Mouse (Mus musculus): ENCODE measurements at regions not wholly inside any gene's neighbourhood (a gene's known extent, or its start where the extent isn't known, plus 50 kb on each side); places are given as distances from the start of the nearest gene placed in this dataset.
"Not testable (repeated sequence)": the region's sequence is repeated elsewhere in the genome, so short reads cannot be mapped to it uniquely, and the experiment has no call there.

DNA sequence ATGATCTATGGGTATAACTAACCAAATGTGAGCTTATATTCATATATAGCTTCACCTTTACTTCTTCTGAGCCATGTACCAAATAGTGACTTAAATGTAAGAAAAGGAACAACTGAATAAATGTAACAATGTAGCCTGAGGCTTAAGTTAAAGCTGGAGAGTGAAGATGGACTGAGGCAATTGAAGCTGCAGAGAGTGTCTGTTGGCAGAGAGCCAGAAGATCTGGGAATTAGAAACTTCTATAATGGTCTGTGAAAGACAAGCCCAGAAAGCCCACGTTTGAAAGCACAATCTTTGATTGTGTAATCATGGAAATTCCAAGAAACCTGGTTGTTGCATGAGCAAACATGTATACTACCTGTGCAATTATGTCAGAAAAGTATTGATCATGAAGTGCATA, 1078.0 kb upstream of the Sel1l start:
- no peak for TF ChIP-seq POLR2A (IDR thresholded peaks at IDR 0.05; ENCODE audit: low read depth, low read length)
- TF ChIP-seq CTCF (IDR thresholded peaks at IDR 0.05; ENCODE audit: extremely low read depth, insufficient read length, insufficient replicate concordance, low read depth, low read length), result no peak
- no peaks in the 10 kb centered on the region for H3K4me1 ChIP-seq (ENCODE audit: control insufficient read depth, insufficient read depth, insufficient read length, low read length)
- H3K27ac ChIP-seq (ENCODE audit: insufficient read depth, low read depth, low read length), result no peak overlapping the region
- no peaks in the 10 kb centered on the region for H3K36me3 ChIP-seq (ENCODE audit: control insufficient read depth, insufficient read depth, low read length)
- H3K4me3 ChIP-seq (ENCODE audit: low read depth, low read length), result no peak overlapping the region
- WGBS, result 7% methylated on average over 1 of the region's 1 CpGs
- H3K27me3 ChIP-seq (ENCODE audit: control insufficient read depth, insufficient read depth, low read length), result no peaks in the 10 kb centered on the region

DNA sequence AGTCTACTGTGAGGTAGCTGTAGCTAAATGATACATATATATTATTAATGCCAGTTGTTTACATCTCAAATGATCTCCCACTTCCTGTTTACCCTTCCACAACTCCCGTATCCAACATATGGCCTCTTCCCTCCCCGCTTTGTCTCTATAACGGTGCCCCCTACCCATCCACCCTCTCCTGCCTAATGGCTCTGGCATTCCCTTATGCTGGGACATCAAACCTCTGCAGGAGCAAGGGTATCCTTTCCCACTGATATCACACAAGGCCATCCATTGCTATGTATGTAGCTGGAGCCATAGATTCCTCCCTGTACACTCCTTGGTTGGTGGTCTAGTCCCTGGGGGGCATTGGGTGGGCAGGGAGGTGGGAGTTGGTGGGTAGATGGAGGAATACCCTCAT, 1071.0 kb upstream of the Sel1l start:
- TF ChIP-seq POLR2A (IDR thresholded peaks at IDR 0.05; ENCODE audit: low read depth, low read length), result no peak
- TF ChIP-seq CTCF (IDR thresholded peaks at IDR 0.05; ENCODE audit: extremely low read depth, insufficient read length, insufficient replicate concordance, low read depth, low read length), result no peak
- Histone ChIP-seq H3K36me3 (ENCODE audit: control insufficient read depth, insufficient read depth, low read length) (no peaks in the 10 kb centered on the region), H3K4me1 (ENCODE audit: control insufficient read depth, insufficient read depth, insufficient read length, low read length) (no peaks in the 10 kb centered on the region), H3K27ac (ENCODE audit: insufficient read depth, low read depth, low read length) (no peak overlapping the region), H3K27me3 (ENCODE audit: control insufficient read depth, insufficient read depth, low read length) (no peaks in the 10 kb centered on the region), H3K4me3 (ENCODE audit: low read depth, low read length) (no peak overlapping the region)
- 75% methylated on average over 3 of the region's 3 CpGs for WGBS

DNA sequence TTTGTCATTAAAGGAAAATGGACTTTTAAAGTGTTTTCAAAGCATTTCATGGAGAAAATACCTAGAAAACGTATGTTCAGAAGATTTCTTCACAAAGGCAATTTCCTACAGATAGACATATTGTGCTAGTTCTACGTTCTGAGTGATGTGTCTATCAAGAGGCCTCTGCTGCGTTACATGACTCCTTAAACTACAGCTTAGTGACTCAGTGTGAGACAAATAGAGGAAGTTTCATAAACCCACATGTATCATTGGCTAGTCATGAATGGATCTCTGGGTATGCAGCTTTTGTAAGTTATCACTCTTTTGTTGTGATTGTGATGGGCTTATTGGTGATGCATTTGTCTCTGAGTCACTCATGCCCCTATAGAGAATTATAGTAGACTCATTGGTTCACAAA, 1067.3 kb upstream of the Sel1l start:
- TF ChIP-seq POLR2A (IDR thresholded peaks at IDR 0.05; ENCODE audit: low read depth, low read length) (no peak), CTCF (IDR thresholded peaks at IDR 0.05; ENCODE audit: extremely low read depth, insufficient read length, insufficient replicate concordance, low read depth, low read length) (no peak)
- H3K27me3 ChIP-seq (ENCODE audit: control insufficient read depth, insufficient read depth, low read length), result no peaks in the 10 kb centered on the region
- no peak overlapping the region for H3K27ac ChIP-seq (ENCODE audit: insufficient read depth, low read depth, low read length)
- no peaks in the 10 kb centered on the region for H3K4me1 ChIP-seq (ENCODE audit: control insufficient read depth, insufficient read depth, insufficient read length, low read length)
- no peaks in the 10 kb centered on the region for H3K36me3 ChIP-seq (ENCODE audit: control insufficient read depth, insufficient read depth, low read length)
- WGBS, result 71% methylated on average over 3 of the region's 3 CpGs
- H3K4me3 ChIP-seq (ENCODE audit: low read depth, low read length), result no peak overlapping the region

DNA sequence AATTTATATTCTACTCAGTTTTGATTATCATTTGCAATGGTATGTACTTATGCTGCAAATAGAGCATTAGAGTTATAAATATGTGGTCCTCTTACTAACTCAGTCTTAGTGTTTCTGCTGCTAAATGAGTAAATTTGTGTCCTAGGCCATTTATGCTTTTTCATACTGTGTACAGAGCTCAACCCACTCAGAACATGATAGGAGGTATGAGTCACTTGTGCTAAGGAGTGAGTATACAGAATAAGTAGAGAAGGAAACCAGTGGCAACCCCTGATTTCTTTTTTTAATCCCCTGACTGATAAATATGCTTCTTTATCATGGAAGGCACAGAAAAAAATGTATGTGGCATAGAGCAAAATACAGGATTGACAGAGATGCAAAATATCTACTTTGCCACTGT, 1066.8 kb upstream of the Sel1l start:
- H3K36me3 ChIP-seq (ENCODE audit: control insufficient read depth, insufficient read depth, low read length), result no peaks in the 10 kb centered on the region
- no peak overlapping the region for H3K27ac ChIP-seq (ENCODE audit: insufficient read depth, low read depth, low read length)
- no peak overlapping the region for H3K4me3 ChIP-seq (ENCODE audit: low read depth, low read length)
- no peaks in the 10 kb centered on the region for H3K27me3 ChIP-seq (ENCODE audit: control insufficient read depth, insufficient read depth, low read length)
- H3K4me1 ChIP-seq (ENCODE audit: control insufficient read depth, insufficient read depth, insufficient read length, low read length), result no peaks in the 10 kb centered on the region
- TF ChIP-seq POLR2A (IDR thresholded peaks at IDR 0.05; ENCODE audit: low read depth, low read length) (no peak), CTCF (IDR thresholded peaks at IDR 0.05; ENCODE audit: extremely low read depth, insufficient read length, insufficient replicate concordance, low read depth, low read length) (no peak)

DNA sequence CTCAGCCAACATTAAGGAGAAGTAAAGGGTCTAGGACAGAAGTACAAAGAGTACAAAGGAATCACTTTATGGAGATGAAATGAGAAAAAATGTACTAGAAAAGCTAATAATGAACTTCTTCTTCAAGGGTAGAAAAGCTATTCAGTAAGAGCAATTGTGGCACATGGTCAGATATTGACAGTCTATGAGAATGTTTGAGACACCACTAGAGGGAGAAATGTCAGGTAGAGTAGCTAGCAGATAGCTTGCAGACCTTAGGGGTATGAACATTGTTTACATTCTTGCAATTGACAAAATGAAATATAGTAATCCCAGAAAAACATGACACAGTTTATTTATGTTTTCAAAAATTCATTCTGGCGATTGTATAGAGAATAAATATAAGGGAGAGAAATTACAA, 1066.2 kb upstream of the Sel1l start:
- Histone ChIP-seq H3K36me3 (ENCODE audit: control insufficient read depth, insufficient read depth, low read length) (no peaks in the 10 kb centered on the region), H3K4me1 (ENCODE audit: control insufficient read depth, insufficient read depth, insufficient read length, low read length) (no peaks in the 10 kb centered on the region), H3K4me3 (ENCODE audit: low read depth, low read length) (no peak overlapping the region), H3K27me3 (ENCODE audit: control insufficient read depth, insufficient read depth, low read length) (no peaks in the 10 kb centered on the region), H3K27ac (ENCODE audit: insufficient read depth, low read depth, low read length) (no peak overlapping the region)
- TF ChIP-seq POLR2A (IDR thresholded peaks at IDR 0.05; ENCODE audit: low read depth, low read length) (no peak), CTCF (IDR thresholded peaks at IDR 0.05; ENCODE audit: extremely low read depth, insufficient read length, insufficient replicate concordance, low read depth, low read length) (no peak)
- WGBS, result 69% methylated on average over 1 of the region's 1 CpGs

DNA sequence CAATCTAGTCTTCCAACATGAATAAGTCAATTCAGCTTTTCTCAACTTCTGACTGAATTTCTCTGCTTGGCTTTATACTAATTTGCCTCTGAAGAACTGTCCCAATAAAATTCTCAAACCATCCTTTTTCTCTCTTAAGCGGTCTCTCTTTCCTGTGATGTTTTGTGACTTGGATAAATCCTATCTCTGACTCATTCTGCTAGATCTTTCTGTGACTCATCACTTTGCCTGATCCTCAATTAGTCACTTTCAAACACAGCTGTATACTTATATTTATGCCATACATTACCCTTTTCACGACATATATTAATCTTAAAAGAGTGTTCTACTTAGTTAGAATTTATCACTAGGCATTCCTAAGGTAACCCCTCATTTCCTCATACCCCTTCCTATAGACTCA, 1055.4 kb upstream of the Sel1l start:
- TF ChIP-seq POLR2A (IDR thresholded peaks at IDR 0.05; ENCODE audit: low read depth, low read length), result no peak
- no peak for TF ChIP-seq CTCF (IDR thresholded peaks at IDR 0.05; ENCODE audit: extremely low read depth, insufficient read length, insufficient replicate concordance, low read depth, low read length)
- Histone ChIP-seq H3K4me3 (ENCODE audit: low read depth, low read length) (no peak overlapping the region), H3K27me3 (ENCODE audit: control insufficient read depth, insufficient read depth, low read length) (no peaks in the 10 kb centered on the region), H3K27ac (ENCODE audit: insufficient read depth, low read depth, low read length) (no peak overlapping the region), H3K36me3 (ENCODE audit: control insufficient read depth, insufficient read depth, low read length) (no peaks in the 10 kb centered on the region), H3K4me1 (ENCODE audit: control insufficient read depth, insufficient read depth, insufficient read length, low read length) (no peaks in the 10 kb centered on the region)
- 75% methylated on average over 2 of the region's 2 CpGs for WGBS

DNA sequence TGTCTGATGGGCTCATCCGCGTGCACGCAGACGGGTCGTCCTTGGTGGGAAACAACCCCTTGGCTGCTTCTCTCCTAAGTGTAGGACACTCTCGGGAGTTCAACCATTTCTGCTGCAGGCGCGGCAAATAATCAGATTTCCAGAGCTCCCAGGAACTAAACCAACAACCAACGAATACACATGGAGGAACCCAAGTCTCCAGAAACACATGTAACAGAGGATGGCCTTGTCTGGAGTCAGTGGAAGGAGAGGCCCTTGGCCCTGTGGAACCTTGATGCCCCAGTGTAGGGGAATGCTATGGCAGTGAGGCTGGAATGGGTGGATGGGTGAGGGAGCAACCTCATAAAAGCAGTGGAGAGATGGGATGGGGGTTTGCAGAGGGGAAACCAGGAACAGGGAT, 1043.4 kb upstream of the Sel1l start:
- Histone ChIP-seq H3K27me3 (ENCODE audit: control insufficient read depth, insufficient read depth, low read length) (no peaks in the 10 kb centered on the region), H3K27ac (ENCODE audit: insufficient read depth, low read depth, low read length) (peak overlapping the region; percentile 67), H3K4me1 (ENCODE audit: control insufficient read depth, insufficient read depth, insufficient read length, low read length) (0 out of 2 replicates have a peak, but pooled peaks cover 1% of the 10 kb centered on the region), H3K4me3 (ENCODE audit: low read depth, low read length) (no peak overlapping the region), H3K36me3 (ENCODE audit: control insufficient read depth, insufficient read depth, low read length) (no peaks in the 10 kb centered on the region)
- no peak for TF ChIP-seq CTCF (IDR thresholded peaks at IDR 0.05; ENCODE audit: extremely low read depth, insufficient read length, insufficient replicate concordance, low read depth, low read length)
- TF ChIP-seq POLR2A (IDR thresholded peaks at IDR 0.05; ENCODE audit: low read depth, low read length), result no peak
- 74% methylated on average over 7 of the region's 9 CpGs for WGBS

DNA sequence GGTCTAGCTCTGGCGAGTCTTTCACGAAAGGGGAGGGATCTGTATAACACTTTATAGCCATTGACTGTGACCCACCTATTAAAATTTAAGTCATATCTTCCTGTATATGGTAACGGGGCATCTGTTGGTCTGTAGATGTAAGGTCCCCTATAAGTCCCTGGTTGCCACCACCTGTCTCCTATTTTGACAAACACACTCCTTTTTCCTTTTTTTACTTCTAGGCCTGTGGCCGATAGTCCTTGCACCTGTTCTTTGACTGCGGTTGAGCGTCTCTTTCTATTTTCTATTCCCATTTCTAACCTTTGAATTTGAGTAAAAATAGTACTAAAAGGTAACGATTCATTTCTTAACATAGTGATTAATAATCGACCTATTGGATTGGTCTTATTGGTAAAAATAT, 1042.7 kb upstream of the Sel1l start:
- H3K36me3 ChIP-seq (ENCODE audit: control insufficient read depth, insufficient read depth, low read length); H3K4me1 ChIP-seq (ENCODE audit: control insufficient read depth, insufficient read depth, insufficient read length, low read length): not testable (repeated sequence)
- no CpG with 5 or more reads among the region's 8 CpGs for WGBS

DNA sequence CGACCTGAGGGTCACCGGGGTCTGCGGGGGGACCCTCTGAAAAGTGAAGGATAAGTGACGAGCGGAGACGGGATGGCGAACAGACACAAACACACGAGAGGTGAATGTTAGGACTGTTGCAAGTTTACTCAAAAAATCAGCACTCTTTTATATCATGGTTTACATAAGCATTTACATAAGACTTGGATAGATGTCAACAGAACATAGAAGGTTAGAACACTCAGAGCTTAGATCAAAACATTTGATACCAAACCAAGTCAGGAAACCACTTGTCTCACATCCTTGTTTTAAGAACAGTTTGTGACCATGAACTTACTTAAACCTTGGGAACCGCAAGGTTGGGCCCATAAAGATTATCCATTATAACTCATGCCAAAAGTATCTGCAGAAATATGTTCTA, 1042.2 kb upstream of the Sel1l start:
- H3K36me3 ChIP-seq (ENCODE audit: control insufficient read depth, insufficient read depth, low read length); H3K27ac ChIP-seq (ENCODE audit: insufficient read depth, low read depth, low read length); H3K4me3 ChIP-seq (ENCODE audit: low read depth, low read length); H3K4me1 ChIP-seq (ENCODE audit: control insufficient read depth, insufficient read depth, insufficient read length, low read length); H3K27me3 ChIP-seq (ENCODE audit: control insufficient read depth, insufficient read depth, low read length): not testable (repeated sequence)
- WGBS, result 91% methylated on average over 7 of the region's 9 CpGs

More for the DNA sequence above, 1042.7 kb upstream of the Sel1l start:
- H3K27ac ChIP-seq (ENCODE audit: insufficient read depth, low read depth, low read length); H3K27me3 ChIP-seq (ENCODE audit: control insufficient read depth, insufficient read depth, low read length); H3K4me3 ChIP-seq (ENCODE audit: low read depth, low read length): not testable (repeated sequence)
